Mouse (Mus musculus) left cerebral cortex, postnatal 25 days (tissue): ENCODE measurements at regions not wholly inside any gene's neighbourhood (a gene's known extent, or its start where the extent isn't known, plus 50 kb on each side); places are given as distances from the start of the nearest gene placed in this dataset.

ENCODE experiments used
- DNase-seq, 2 experiments: peaks; one replicate each; pipeline ENCODE4 v3.0.0; 2022; ENCODE audit warnings: low spot score in 2 of 2, mixed read lengths in 1 of 2
- intact Hi-C: fragments of 180-260 bp; cut with DNase I; formaldehyde crosslinking; loops from one replicate; pipeline ENCODE4 v1.15.1; 2025

- DNase-seq = no peak
- intact Hi-C loops = no loop called here
Measured at GRCm38 (mm10) chr14:75396511-75397026, 59.2 kb upstream of the Siah3 start.

DNA sequence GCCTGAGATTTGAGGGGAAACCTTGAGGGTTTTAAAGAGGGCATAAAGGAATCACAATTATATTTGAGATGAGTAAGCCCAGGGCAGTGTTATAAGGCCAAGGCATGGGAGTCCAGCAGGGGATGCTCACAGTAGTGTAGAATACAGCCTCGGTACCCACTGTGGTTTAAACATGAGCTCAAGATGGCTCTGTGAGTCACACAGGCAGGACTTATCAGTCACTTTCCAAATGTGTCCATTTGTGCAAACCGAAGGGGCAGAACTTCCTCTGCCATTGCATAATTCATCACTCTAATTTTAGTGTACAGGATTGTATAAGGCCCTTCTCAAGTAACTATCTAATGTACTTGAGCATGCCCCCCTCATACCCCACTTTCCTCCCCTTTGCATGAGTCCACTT is 56.1 kb upstream of the Siah3 start:
- intact Hi-C loops = no loop called here
- DNase-seq = peak in 1 of 2 experiments; percentile 15

DNA sequence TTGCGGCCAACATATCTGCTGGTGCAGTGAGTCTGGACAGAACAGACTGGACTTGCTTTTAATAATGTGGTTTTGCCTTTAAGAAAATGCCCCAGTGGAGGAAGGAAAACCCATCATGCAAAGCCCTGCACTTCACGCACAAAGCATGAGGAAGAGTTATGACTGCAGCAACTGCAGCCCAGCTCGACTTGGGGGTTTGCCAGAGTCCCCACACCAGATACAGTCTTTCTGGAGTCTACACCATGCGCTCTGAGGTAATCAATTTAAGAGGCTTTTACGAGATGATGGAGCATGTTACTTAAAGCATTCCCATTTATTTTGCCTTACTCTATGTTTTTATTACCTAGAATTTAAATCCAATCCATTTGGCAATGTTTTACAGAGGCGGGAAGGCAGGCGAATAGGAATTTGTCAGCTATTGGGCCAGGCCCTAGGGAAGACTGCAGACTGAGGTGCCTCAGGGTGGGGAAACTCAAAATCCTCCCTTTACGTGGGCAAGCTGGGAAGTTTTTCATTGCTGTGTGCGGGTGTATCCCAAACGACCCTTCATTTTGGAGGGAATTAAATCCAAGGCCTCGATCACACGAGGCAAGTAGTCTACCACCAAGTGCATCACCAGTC is 53.2 kb upstream of the Siah3 start:
- intact Hi-C loops = no loop called here
- DNase-seq = no peak
